Mouse (Mus musculus) activated CD4-positive, CD25-positive, alpha-beta regulatory T cell, adult 9 weeks (primary cell): ENCODE measurements around the gene Ppip5k1. TPM values are rescaled to one million over a fixed set of nuclear protein-coding genes. Genes with fewer than 3 reads are reported as not detected.

Source experiments
- polyA plus RNA-seq: library from polyadenylated mRNA; unstranded; fragments of 100-300 nt; shearing (Covaris generic); gene quantifications from one replicate; pipeline ENCODE4 v1.2.1, GENCODE M21; 2017

Ppip5k1 gene
- 15.4 TPM for polyA plus RNA-seq

DNA sequence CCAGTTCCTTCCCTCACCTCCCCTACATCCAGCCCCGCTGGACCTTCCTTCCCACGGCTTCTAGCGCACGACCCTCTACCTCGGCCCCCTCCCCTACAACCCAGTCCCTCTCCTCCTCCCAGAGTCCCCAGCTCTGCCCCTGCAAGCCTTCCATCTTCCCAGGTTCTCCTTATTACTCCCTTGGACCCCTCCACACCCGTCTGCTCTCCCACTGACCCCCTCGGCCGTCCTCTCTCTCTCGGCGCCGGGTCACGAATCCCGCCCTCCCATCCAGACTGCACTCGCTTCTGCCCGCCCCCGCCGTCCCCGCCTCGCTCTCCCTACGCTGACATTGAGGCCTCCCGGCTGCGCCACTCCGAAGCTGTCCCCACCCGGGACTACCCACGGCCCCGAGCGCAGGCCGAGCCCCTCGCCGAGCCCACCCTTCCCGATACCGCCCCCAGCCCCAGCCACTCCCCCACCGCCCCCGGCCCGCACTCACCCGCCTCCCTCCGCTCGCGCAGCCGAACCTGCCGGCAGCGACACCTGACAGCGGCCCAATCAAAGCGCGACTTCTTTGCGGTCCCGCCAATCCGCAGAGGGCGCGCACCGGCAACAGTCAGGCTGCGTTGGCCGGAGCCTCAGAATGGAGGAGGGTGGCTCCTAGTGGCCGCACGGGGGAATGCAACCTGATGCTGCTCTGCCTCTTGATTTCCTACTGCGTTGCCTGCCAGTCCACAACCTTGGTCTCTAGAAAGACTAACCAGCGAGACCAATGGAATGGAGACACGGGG is at the start of gene Ppip5k1:
Gene Ppip5k1, minus strand, starts transcription at position 577 of the 773 bp plus-strand sequence.

GRCm38 (mm10) chr2:121386961-121387575 is 31.9 kb upstream of the Ppip5k1 start, which contains the start of gene Strc:
Strc (minus strand) TSS chr2:121387168.

DNA sequence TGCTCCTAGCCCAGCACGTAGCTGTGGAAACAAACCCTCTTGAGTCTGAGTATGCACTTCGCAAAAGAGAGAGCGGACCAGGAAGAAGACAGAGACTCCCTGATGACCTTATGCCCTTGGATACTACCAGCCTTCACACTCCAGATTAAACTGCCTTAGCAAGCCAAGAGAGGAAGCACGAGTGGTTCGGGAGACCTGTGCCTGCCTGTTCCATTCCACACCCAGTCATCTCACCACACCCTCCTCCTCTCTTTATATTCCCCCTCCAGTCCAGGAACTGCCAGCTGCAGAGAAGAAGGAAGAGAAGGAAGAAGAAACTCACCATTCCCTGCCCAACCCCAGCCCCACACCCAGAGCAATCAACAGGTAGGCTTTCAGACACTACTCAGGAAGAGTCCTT is 2.3 kb upstream of the Ppip5k1 start, which contains the start of gene Ckmt1:
Gene Ckmt1, plus strand, starts transcription at position 221 of the 400 bp plus-strand sequence.

DNA sequence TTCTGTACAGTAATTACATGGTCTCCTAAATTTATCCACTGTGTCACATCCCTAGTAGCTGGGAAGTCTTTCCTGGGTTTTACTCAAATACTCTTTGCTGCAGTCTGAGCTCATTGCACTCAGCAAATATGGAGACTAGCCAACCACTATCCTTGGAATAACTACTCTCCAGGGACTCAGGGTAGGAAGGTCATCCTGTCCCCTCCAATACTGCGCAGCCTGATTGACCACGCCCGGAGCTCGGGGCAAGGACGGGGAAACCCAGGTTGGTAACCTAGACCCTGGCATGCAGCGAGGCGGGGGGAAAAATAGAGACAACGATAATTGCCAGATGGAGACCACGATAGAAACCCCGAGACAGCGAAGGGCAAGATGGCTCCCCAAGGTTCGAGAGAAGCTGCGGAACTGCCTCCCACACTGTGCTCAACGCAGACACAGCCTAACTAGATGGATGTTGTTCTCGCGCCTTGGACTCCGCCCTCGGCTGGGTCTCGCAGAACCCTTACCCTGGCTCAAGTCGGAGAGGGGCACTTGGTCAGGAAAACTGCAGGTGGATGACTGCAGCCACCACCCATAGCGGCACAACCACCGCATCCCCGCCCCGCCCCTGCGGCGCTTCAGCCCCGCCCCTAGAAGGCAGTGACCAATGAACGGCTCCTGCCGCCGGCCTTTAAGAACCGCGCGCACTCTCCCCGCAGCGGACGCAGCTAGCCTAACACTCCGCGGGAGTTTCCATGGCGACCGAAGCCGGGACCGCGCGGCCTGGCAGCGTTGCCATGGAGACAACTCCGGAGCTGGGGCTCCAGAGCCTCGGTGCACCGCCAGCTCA is 66.1 kb downstream of the Ppip5k1 start, which contains the start of gene Map1a:
Gene Map1a, plus strand, starts transcription at position 700 of the 829 bp plus-strand sequence.

DNA sequence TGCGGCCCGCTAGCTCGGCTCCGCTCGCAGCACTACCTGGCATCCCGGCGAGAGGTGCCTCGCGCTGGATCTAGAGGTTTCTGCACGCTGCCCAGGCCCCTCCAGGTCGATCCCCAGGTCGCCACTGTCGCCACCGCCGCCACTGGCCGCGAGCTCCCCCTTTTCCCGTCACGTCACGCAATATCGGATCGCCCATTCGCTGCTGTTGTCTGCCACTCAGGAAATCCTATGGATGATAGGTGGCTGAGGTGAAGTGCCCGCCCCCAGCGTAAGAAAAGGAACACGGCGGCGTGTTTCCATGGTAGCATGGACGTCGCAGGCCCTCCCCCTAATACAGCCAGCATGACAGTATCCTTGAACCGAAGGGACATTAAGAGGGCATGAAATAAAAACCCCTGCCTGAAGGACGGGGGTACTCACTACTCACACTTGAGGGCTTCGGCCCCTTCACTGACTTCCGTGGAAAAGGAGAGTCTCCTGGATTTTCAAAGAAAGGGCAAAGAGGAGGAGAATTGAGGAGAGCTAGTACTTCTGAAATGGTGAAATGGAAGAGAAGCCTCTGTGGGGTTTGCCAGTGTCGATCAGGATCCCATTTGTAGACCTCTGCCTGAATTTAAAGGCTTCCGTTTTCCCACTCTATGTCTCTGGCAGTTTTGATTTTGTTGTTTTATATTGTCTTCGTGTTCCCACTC is 83.8 kb downstream of the Ppip5k1 start, which contains the start of gene Trp53bp1:
Gene Trp53bp1, minus strand, starts transcription at position 172 of the 692 bp plus-strand sequence.

Other genes starting within 250 kb of the Ppip5k1 start
- gene Tgm7, start 245.6 kb downstream of the Ppip5k1 start, polyA plus RNA-seq = not detected
- 17.0 TPM for gene Adal, start 215.0 kb downstream of the Ppip5k1 start, polyA plus RNA-seq
- gene Lcmt2, start 214.7 kb downstream of the Ppip5k1 start, polyA plus RNA-seq = 13.1 TPM
- 105 TPM for gene Tubgcp4, start 184.7 kb downstream of the Ppip5k1 start, polyA plus RNA-seq
- gene Zscan29, start 184.3 kb downstream of the Ppip5k1 start, polyA plus RNA-seq = 71.9 TPM
- 82.4 TPM for gene Trp53bp1, start 84.0 kb downstream of the Ppip5k1 start, polyA plus RNA-seq
- 0.06 TPM for gene Map1a, start 65.8 kb downstream of the Ppip5k1 start, polyA plus RNA-seq
- not detected for gene Ckmt1, start 2.3 kb upstream of the Ppip5k1 start, polyA plus RNA-seq
- 0.16 TPM for gene Strc, start 31.8 kb upstream of the Ppip5k1 start, polyA plus RNA-seq
- gene Pdia3, start 58.4 kb upstream of the Ppip5k1 start, polyA plus RNA-seq = 623 TPM
- gene Catsper2, start 58.4 kb upstream of the Ppip5k1 start, polyA plus RNA-seq = 2.0 TPM
- 0.87 TPM for gene Ell3, start 88.9 kb upstream of the Ppip5k1 start, polyA plus RNA-seq
- 565 TPM for gene Serf2, start 93.8 kb upstream of the Ppip5k1 start, polyA plus RNA-seq
- gene Hypk, start 97.9 kb upstream of the Ppip5k1 start, polyA plus RNA-seq = 143 TPM
- not detected for gene Serinc4, start 101.4 kb upstream of the Ppip5k1 start, polyA plus RNA-seq
- gene Mfap1b, start 118.7 kb upstream of the Ppip5k1 start, polyA plus RNA-seq = 103 TPM
- gene Mfap1a, start 151.3 kb upstream of the Ppip5k1 start, polyA plus RNA-seq = 36.1 TPM
- gene Wdr76, start 151.3 kb upstream of the Ppip5k1 start, polyA plus RNA-seq = 8.7 TPM